19 mouse cellular contexts compared by ENCODE assay signal in genomic region chr10:99302051-99302450, GRCm38 (mm10). TPM values are rescaled to one million over a fixed set of nuclear protein-coding genes. Genes with fewer than 3 reads are reported as not detected.
DNase-seq lines count a peak whose midpoint lies in the region; ATAC-seq lines count a peak whose summit lies in the region.
"Had no signal": no experiment of that assay in that cellular context is flagged by ENCODE, and none has a peak within 500 bp of the region (broad histone marks: within the 10 kb centered on the region; RNA-seq: fewer than 3 reads in every experiment).

No protein-coding gene starts in this region.

- H3K4me2 ChIP-seq in heart, embryonic 13.5 days, result no peak overlapping the region
- H3K4me2 ChIP-seq in heart, embryonic 11.5 days, result no peak overlapping the region
- H3K4me2 ChIP-seq: liver, embryonic 12.5 days; neural tube, embryonic 15.5 days; stomach, embryonic 15.5 days had no signal

- H3K27me3 ChIP-seq in heart, embryonic 13.5 days (replicated peaks), result no peaks in the 10 kb centered on the region
- no peaks in the 10 kb centered on the region for H3K27me3 ChIP-seq in heart, embryonic 11.5 days (ENCODE audit: control insufficient read depth, insufficient read depth, low read length)
- H3K27me3 ChIP-seq: liver, embryonic 12.5 days; neural tube, embryonic 15.5 days; stomach, embryonic 15.5 days had no signal

- H3K9me3 ChIP-seq in heart, embryonic 13.5 days, result no peaks in the 10 kb centered on the region
- no peaks in the 10 kb centered on the region for H3K9me3 ChIP-seq in heart, embryonic 11.5 days (replicated peaks; ENCODE audit: control insufficient read depth, low read length)
- H3K9me3 ChIP-seq: forebrain, embryonic 10.5 days; liver, embryonic 12.5 days; neural tube, embryonic 15.5 days; stomach, embryonic 15.5 days had no signal

- H3K27ac ChIP-seq in heart, embryonic 13.5 days (replicated peaks), result peak overlapping the region; percentile 28
- no peak overlapping the region for H3K27ac ChIP-seq in heart, embryonic 11.5 days (ENCODE audit: low read depth, low read length)
- H3K27ac ChIP-seq: forebrain, embryonic 10.5 days; liver, embryonic 12.5 days; neural tube, embryonic 15.5 days; stomach, embryonic 15.5 days had no signal

- DNase-seq in kidney, postnatal 36 days, result peak; percentile 21 to 37
- DNase-seq in kidney, postnatal 4 days, result no peak
- DNase-seq in c-Kit-positive CD71-negative TER-119-negative erythroid progenitor cells, embryonic 14.5 days (ENCODE audit: low read depth), result peak; percentile 26
- DNase-seq in adrenal gland, postnatal 10 days, result no peak
- DNase-seq: cerebellum, postnatal 25 days; gastrocnemius, postnatal 25 days; heart, postnatal 14 days; layer of hippocampus, postnatal 36 days; left cerebral cortex, postnatal 4 days; retina, postnatal 1 day had no signal

- H3K4me3 ChIP-seq in heart, embryonic 13.5 days, result no peak overlapping the region
- no peak overlapping the region for H3K4me3 ChIP-seq in heart, embryonic 11.5 days (ENCODE audit: low read depth, low read length)
- H3K4me3 ChIP-seq: forebrain, embryonic 10.5 days; liver, embryonic 12.5 days; neural tube, embryonic 15.5 days; stomach, embryonic 15.5 days had no signal

- no peak for ATAC-seq in heart, embryonic 13.5 days (ENCODE audit: extremely low read depth, insufficient number of reproducible peaks, low FRiP score, low TSS enrichment)
- no peak for ATAC-seq in heart, embryonic 11.5 days (replicated peaks; ENCODE audit: insufficient number of reproducible peaks, low FRiP score, low TSS enrichment)
- peak; percentile 80 for ATAC-seq in monocyte, adult 5-6 weeks (replicated peaks; ENCODE audit: insufficient number of reproducible peaks, low FRiP score, low TSS enrichment, poor library complexity, severe bottlenecking)
- no peak for ATAC-seq in activated CD4-positive, CD25-positive, alpha-beta regulatory T cell, adult 4 months
- ATAC-seq: hindbrain, embryonic 16.5 days; liver, embryonic 12.5 days had no signal

- 36% methylated on average over 4 of the region's 4 CpGs for WGBS in heart, embryonic 13.5 days
- WGBS in heart, embryonic 11.5 days (ENCODE audit: insufficient replicate concordance), result 34% methylated on average over 4 of the region's 4 CpGs

- H3K4me1 ChIP-seq in heart, embryonic 13.5 days, result peaks cover 33% of the 10 kb centered on the region
- peaks cover 10% of the 10 kb centered on the region for H3K4me1 ChIP-seq in heart, embryonic 11.5 days (ENCODE audit: control insufficient read depth, insufficient read depth, low read length)
- H3K4me1 ChIP-seq: liver, embryonic 12.5 days had no signal

- no peaks in the 10 kb centered on the region for H3K36me3 ChIP-seq in heart, embryonic 13.5 days
- H3K36me3 ChIP-seq in heart, embryonic 11.5 days (ENCODE audit: control insufficient read depth, insufficient read depth, low read length), result no peaks in the 10 kb centered on the region
- H3K36me3 ChIP-seq: forebrain, embryonic 10.5 days; liver, embryonic 12.5 days; neural tube, embryonic 15.5 days; stomach, embryonic 15.5 days had no signal

- no peak overlapping the region for H3K9ac ChIP-seq in heart, embryonic 13.5 days
- no peak overlapping the region for H3K9ac ChIP-seq in heart, embryonic 11.5 days (ENCODE audit: low read depth, low read length)
- H3K9ac ChIP-seq: liver, embryonic 12.5 days; neural tube, embryonic 15.5 days; stomach, embryonic 15.5 days had no signal

RNA-seq across cellular contexts. Expression of gene Dusp6, which starts 39.0 kb away (rescaled TPM):
- polyA plus RNA-seq in heart, embryonic 13.5 days (2015; fragmentation: Nextera tagmentation; extraction: Ambion mirVana), result 39.4 and 40.6 TPM in 2 replicates
- 45.5 and 59.9 TPM in 2 replicates for polyA plus RNA-seq in heart, embryonic 11.5 days (2014; fragmentation: Nextera tagmentation; extraction: Ambion mirVana)
- total RNA-seq in monocyte, adult 5-6 weeks (2017), result 114 to 201 TPM (median 184 TPM) in 3 replicates
- 10 to 100 TPM; 90.0 to 93.5 TPM for total RNA-seq in adrenal gland, postnatal 10 days (2021)
- 10 to 100 TPM; 26.0 to 35.2 TPM for polyA plus RNA-seq in activated CD4-positive, CD25-positive, alpha-beta regulatory T cell, adult 4 months (2017; shearing (Covaris generic))

Comparison
In these comparisons a context has a peak if more than half of its experiments do, and no peak if none do; other contexts are left out.
1. DNase-seq: peak in kidney, postnatal 36 days (2 of 2) and c-Kit-positive CD71-negative TER-119-negative erythroid progenitor cells, embryonic 14.5 days (single experiment); none in kidney, postnatal 4 days (0 of 2) and adrenal gland, postnatal 10 days (single experiment).